Mouse (Mus musculus): Measurements from ENCODE around the gene 5530401A14Rik. TPM values are rescaled to one million over a fixed set of nuclear protein-coding genes. Genes with fewer than 3 reads are reported as not detected.
A peak's percentile ranks its signal among the peaks of the same experiment; 100 is the strongest.

The 5530401A14Rik gene
- polyA plus RNA-seq, 1 experiment from 2014 or later, result 1.0 TPM

GRCm38 (mm10) chr11:81847773-81848490 lies 12.5 kb upstream of the 5530401A14Rik start:
- peaks cover 13% of the 10 kb centered on the region; the same call in 1 of the 2 replicates for H3K4me1 ChIP-seq (ENCODE audit: control insufficient read depth, insufficient read depth, low read length)
- ATAC-seq, result no peak
- no peak overlapping the region for H3K9ac ChIP-seq (ENCODE audit: low read depth, low read length)
- 73% methylated on average over 1 of the region's 1 CpGs for WGBS
- H3K27me3 ChIP-seq (ENCODE audit: control insufficient read depth, insufficient read depth, low read depth, low read length), result no peaks in the 10 kb centered on the region
- no peaks in the 10 kb centered on the region for H3K9me3 ChIP-seq (replicated peaks; ENCODE audit: control insufficient read depth, low read length, poor library complexity, severe bottlenecking)
- H3K36me3 ChIP-seq (ENCODE audit: control insufficient read depth, insufficient read depth, low read length), result no peaks in the 10 kb centered on the region
- H3K4me2 ChIP-seq (ENCODE audit: low read length), result no peak overlapping the region
- no peak overlapping the region for H3K4me3 ChIP-seq (ENCODE audit: low read depth, low read length)
- H3K27ac ChIP-seq (ENCODE audit: low read length), result no peak overlapping the region

- H3K9me3 ChIP-seq (replicated peaks; ENCODE audit: control insufficient read depth, low read length, poor library complexity, severe bottlenecking), result no peaks in the 10 kb centered on the region
- peaks cover 9% of the 10 kb centered on the region; the same call in 1 of the 2 replicates for H3K4me1 ChIP-seq (ENCODE audit: control insufficient read depth, insufficient read depth, low read length)
- no peak for ATAC-seq
- no peak overlapping the region for H3K4me2 ChIP-seq (ENCODE audit: low read length)
- 38% methylated on average over 10 of the region's 10 CpGs for WGBS
- no peak overlapping the region for H3K9ac ChIP-seq (ENCODE audit: low read depth, low read length)
- H3K36me3 ChIP-seq (ENCODE audit: control insufficient read depth, insufficient read depth, low read length), result no peaks in the 10 kb centered on the region
- H3K27me3 ChIP-seq (ENCODE audit: control insufficient read depth, insufficient read depth, low read depth, low read length), result no peaks in the 10 kb centered on the region
- no peak overlapping the region for H3K27ac ChIP-seq (ENCODE audit: low read length)
- H3K4me3 ChIP-seq (ENCODE audit: low read depth, low read length), result no peak overlapping the region
Observed at GRCm38 (mm10) chr11:81865661-81866382, 5.3 kb downstream of the 5530401A14Rik start.

- ATAC-seq, result no peak
- WGBS, result 43% methylated on average over 9 of the region's 9 CpGs
- Histone ChIP-seq H3K9me3 (replicated peaks; ENCODE audit: control insufficient read depth, low read length, poor library complexity, severe bottlenecking) (no peaks in the 10 kb centered on the region), H3K4me1 (ENCODE audit: control insufficient read depth, insufficient read depth, low read length) (peaks cover 10% of the 10 kb centered on the region; the same call in 1 of the 2 replicates), H3K4me3 (ENCODE audit: low read depth, low read length) (no peak overlapping the region), H3K27me3 (ENCODE audit: control insufficient read depth, insufficient read depth, low read depth, low read length) (no peaks in the 10 kb centered on the region), H3K9ac (ENCODE audit: low read depth, low read length) (no peak overlapping the region), H3K4me2 (ENCODE audit: low read length) (no peak overlapping the region), H3K36me3 (ENCODE audit: control insufficient read depth, insufficient read depth, low read length) (no peaks in the 10 kb centered on the region), H3K27ac (ENCODE audit: low read length) (no peak overlapping the region)
Observed at GRCm38 (mm10) chr11:81871506-81872213, 11.2 kb downstream of the 5530401A14Rik start.

GRCm38 (mm10) chr11:81896511-81896910 lies 36.0 kb downstream of the 5530401A14Rik start:
- Histone ChIP-seq H3K36me3 (ENCODE audit: control insufficient read depth, insufficient read depth, low read length) (no peaks in the 10 kb centered on the region), H3K27ac (ENCODE audit: low read length) (peak overlapping the region; percentile 82; the same call in 1 of the 2 replicates), H3K4me2 (ENCODE audit: low read length) (no peak overlapping the region), H3K9me3 (replicated peaks; ENCODE audit: control insufficient read depth, low read length, poor library complexity, severe bottlenecking) (no peaks in the 10 kb centered on the region), H3K4me3 (ENCODE audit: low read depth, low read length) (no peak overlapping the region), H3K4me1 (ENCODE audit: control insufficient read depth, insufficient read depth, low read length) (peaks cover 14% of the 10 kb centered on the region), H3K27me3 (ENCODE audit: control insufficient read depth, insufficient read depth, low read depth, low read length) (no peaks in the 10 kb centered on the region), H3K9ac (ENCODE audit: low read depth, low read length) (no peak overlapping the region)
- 91% methylated on average over 6 of the region's 6 CpGs for WGBS
- ATAC-seq, result no peak

GRCm38 (mm10) chr11:81897547-81898354 lies 37.3 kb downstream of the 5530401A14Rik start:
- 0 out of 2 replicates have a peak overlapping the region, but pooled peaks have one; percentile 26 for H3K9ac ChIP-seq (ENCODE audit: low read depth, low read length)
- H3K27me3 ChIP-seq (ENCODE audit: control insufficient read depth, insufficient read depth, low read depth, low read length), result no peaks in the 10 kb centered on the region
- peak; percentile 90 for ATAC-seq
- H3K36me3 ChIP-seq (ENCODE audit: control insufficient read depth, insufficient read depth, low read length), result no peaks in the 10 kb centered on the region
- H3K4me2 ChIP-seq (ENCODE audit: low read length), result peak overlapping the region; percentile 17; the same call in 1 of the 2 replicates
- under 1% methylated on average over 8 of the region's 8 CpGs for WGBS
- no peaks in the 10 kb centered on the region for H3K9me3 ChIP-seq (replicated peaks; ENCODE audit: control insufficient read depth, low read length, poor library complexity, severe bottlenecking)
- peak overlapping the region; percentile 82 for H3K27ac ChIP-seq (ENCODE audit: low read length)
- peaks cover 14% of the 10 kb centered on the region for H3K4me1 ChIP-seq (ENCODE audit: control insufficient read depth, insufficient read depth, low read length)
- no peak overlapping the region for H3K4me3 ChIP-seq (ENCODE audit: low read depth, low read length)

GRCm38 (mm10) chr11:81902318-81902717 lies 41.8 kb downstream of the 5530401A14Rik start:
- Histone ChIP-seq H3K9ac (ENCODE audit: low read depth, low read length) (no peak overlapping the region), H3K4me3 (ENCODE audit: low read depth, low read length) (no peak overlapping the region), H3K4me2 (ENCODE audit: low read length) (no peak overlapping the region), H3K4me1 (ENCODE audit: control insufficient read depth, insufficient read depth, low read length) (peaks cover 9% of the 10 kb centered on the region), H3K9me3 (replicated peaks; ENCODE audit: control insufficient read depth, low read length, poor library complexity, severe bottlenecking) (no peaks in the 10 kb centered on the region), H3K27me3 (ENCODE audit: control insufficient read depth, insufficient read depth, low read depth, low read length) (no peaks in the 10 kb centered on the region), H3K27ac (ENCODE audit: low read length) (no peak overlapping the region), H3K36me3 (ENCODE audit: control insufficient read depth, insufficient read depth, low read length) (no peaks in the 10 kb centered on the region)
- no peak for ATAC-seq

- 95% methylated on average over 1 of the region's 1 CpGs for WGBS
- Histone ChIP-seq H3K9me3 (replicated peaks; ENCODE audit: control insufficient read depth, low read length, poor library complexity, severe bottlenecking) (no peaks in the 10 kb centered on the region), H3K27ac (ENCODE audit: low read length) (no peak overlapping the region), H3K27me3 (ENCODE audit: control insufficient read depth, insufficient read depth, low read depth, low read length) (no peaks in the 10 kb centered on the region), H3K4me1 (ENCODE audit: control insufficient read depth, insufficient read depth, low read length) (no peaks in the 10 kb centered on the region), H3K4me3 (ENCODE audit: low read depth, low read length) (no peak overlapping the region), H3K4me2 (ENCODE audit: low read length) (no peak overlapping the region), H3K9ac (ENCODE audit: low read depth, low read length) (no peak overlapping the region), H3K36me3 (ENCODE audit: control insufficient read depth, insufficient read depth, low read length) (no peaks in the 10 kb centered on the region)
- no peak for ATAC-seq
Observed at GRCm38 (mm10) chr11:81908760-81909159, 48.3 kb downstream of the 5530401A14Rik start.

- Histone ChIP-seq H3K27ac (ENCODE audit: low read length) (no peak overlapping the region), H3K27me3 (ENCODE audit: control insufficient read depth, insufficient read depth, low read depth, low read length) (no peaks in the 10 kb centered on the region), H3K9ac (ENCODE audit: low read depth, low read length) (no peak overlapping the region), H3K9me3 (replicated peaks; ENCODE audit: control insufficient read depth, low read length, poor library complexity, severe bottlenecking) (no peaks in the 10 kb centered on the region), H3K36me3 (ENCODE audit: control insufficient read depth, insufficient read depth, low read length) (no peaks in the 10 kb centered on the region), H3K4me2 (ENCODE audit: low read length) (no peak overlapping the region), H3K4me1 (ENCODE audit: control insufficient read depth, insufficient read depth, low read length) (no peaks in the 10 kb centered on the region), H3K4me3 (ENCODE audit: low read depth, low read length) (no peak overlapping the region)
- WGBS, result 82% methylated on average over 5 of the region's 5 CpGs
- ATAC-seq, result no peak
Observed at GRCm38 (mm10) chr11:81909397-81909894, 49.0 kb downstream of the 5530401A14Rik start.
